Mouse (Mus musculus) liver, postnatal 0 days (tissue): ENCODE results near the gene Kalrn. TPM values are rescaled to one million over a fixed set of nuclear protein-coding genes. Genes with fewer than 3 reads are reported as not detected.

ENCODE experiments used
- ATAC-seq: fragments of 200-750 bp; cut with Nextera tagmentation; 2 replicates; pipeline ENCODE4 v1.8.0; 2017; ENCODE audit warnings: mild to moderate bottlenecking, moderate library complexity
- DNase-seq: peaks from one replicate; pipeline ENCODE4 v3.0.0-alpha.2; 2016
- H3K27ac ChIP-seq: fragments of 300-500 bp; sonication (generic); 2 replicates; pipeline ENCODE4 v1.5.1; 2014; ENCODE audit warnings: antibody characterized with exemption, moderate library complexity, mild to moderate bottlenecking, low read depth
- H3K27me3 ChIP-seq: fragments of 300-500 bp; sonication (generic); 2 replicates; pipeline ENCODE4 v1.6.1; 2014; ENCODE audit warnings: low read length, control low read depth, mixed read lengths; ENCODE audit not compliant: insufficient read depth
- H3K36me3 ChIP-seq: fragments of 300-500 bp; sonication (generic); replicated peaks from 2 replicates; pipeline ENCODE4 v1.6.1; 2014; ENCODE audit warnings: mild to moderate bottlenecking, control low read depth, low read length, moderate library complexity, mixed read lengths; ENCODE audit not compliant: insufficient read depth
- H3K4me1 ChIP-seq: fragments of 300-500 bp; sonication (generic); 2 replicates; pipeline ENCODE4 v1.6.1; 2014; ENCODE audit warnings: antibody characterized with exemption, mild to moderate bottlenecking, control low read depth; ENCODE audit not compliant: insufficient read depth
- H3K4me2 ChIP-seq: fragments of 300-500 bp; sonication (generic); 2 replicates; pipeline ENCODE4 v1.6.1; 2014; ENCODE audit warnings: low read depth, mild to moderate bottlenecking, low read length, moderate library complexity, mixed read lengths
- H3K4me3 ChIP-seq: fragments of 300-500 bp; sonication (generic); 2 replicates; pipeline ENCODE4 v1.5.1; 2014; ENCODE audit warnings: low read depth, low read length
- H3K9ac ChIP-seq: fragments of 300-500 bp; sonication (generic); replicated peaks from 2 replicates; pipeline ENCODE4 v1.6.1; 2014; ENCODE audit warnings: mild to moderate bottlenecking, moderate library complexity
- H3K9me3 ChIP-seq: fragments of 300-500 bp; sonication (generic); 2 replicates; pipeline ENCODE4 v1.6.1; 2016; ENCODE audit warnings: mild to moderate bottlenecking, control low read depth, low read length, mixed read lengths
- CTCF ChIP-seq: sonication (generic); IDR thresholded peaks from 2 replicates; pipeline ENCODE4 v1.5.1; 2016; ENCODE audit warnings: antibody characterized with exemption, low read depth
- EP300 ChIP-seq: IDR thresholded peaks from 2 replicates; pipeline ENCODE4 v1.6.1; 2016; ENCODE audit warnings: antibody characterized with exemption, low read depth, mild to moderate bottlenecking
- WGBS: fragments of 180-500 bp; shearing (Covaris S2); extraction: QIAGEN DNeasy Blood & Tissue Kit; methylation state at CpG from one replicate; pipeline ENCODE4 v1.1.7; 2014; ENCODE audit not compliant: insufficient replicate concordance; 5-methylcytosine and 5-hydroxymethylcytosine counted together
- polyA plus RNA-seq: library from polyadenylated mRNA; unstranded; fragments of >200 nt; fragmentation: Nextera tagmentation; extraction: Ambion mirVana; gene quantifications from 2 replicates; pipeline ENCODE4 v1.2.1, GENCODE M21; 2015

Gene Kalrn
- polyA plus RNA-seq, 1 experiment from 2014 or later = 16.7 TPM

- H3K4me1 ChIP-seq = no peaks in the 10 kb centered on the region
- no peak for TF ChIP-seq EP300
- TF ChIP-seq CTCF = no peak
- H3K36me3 ChIP-seq = no peaks in the 10 kb centered on the region
- no peaks in the 10 kb centered on the region for H3K27me3 ChIP-seq
- no peak overlapping the region for H3K27ac ChIP-seq
- no peaks in the 10 kb centered on the region for H3K9me3 ChIP-seq
- WGBS = 16% methylated on average over 3 of the region's 3 CpGs
- no peak for ATAC-seq
- no peak overlapping the region for H3K9ac ChIP-seq
- DNase-seq = no peak
- no peak overlapping the region for H3K4me3 ChIP-seq
- H3K4me2 ChIP-seq = no peak overlapping the region
Measured at GRCm38 (mm10) chr16:34595294-34595693, 22.0 kb upstream of the Kalrn start.

- DNase-seq (no peak), ATAC-seq (no peak)
- no peak overlapping the region for H3K4me2 ChIP-seq
- H3K4me3 ChIP-seq = no peak overlapping the region
- H3K9ac ChIP-seq = no peak overlapping the region
- WGBS = 61% methylated on average over 8 of the region's 8 CpGs
- no peaks in the 10 kb centered on the region for H3K4me1 ChIP-seq
- no peak overlapping the region for H3K27ac ChIP-seq
- H3K36me3 ChIP-seq = no peaks in the 10 kb centered on the region
- no peaks in the 10 kb centered on the region for H3K9me3 ChIP-seq
- H3K27me3 ChIP-seq = no peaks in the 10 kb centered on the region
- TF ChIP-seq CTCF (no peak), EP300 (no peak)
Measured at GRCm38 (mm10) chr16:34594597-34595262, 21.4 kb upstream of the Kalrn start.

GRCm38 (mm10) chr16:34592696-34593095 lies 19.4 kb upstream of the Kalrn start:
- Histone ChIP-seq H3K27me3 (no peaks in the 10 kb centered on the region), H3K36me3 (no peaks in the 10 kb centered on the region), H3K4me1 (no peaks in the 10 kb centered on the region), H3K4me3 (no peak overlapping the region), H3K9ac (no peak overlapping the region), H3K9me3 (no peaks in the 10 kb centered on the region), H3K4me2 (no peak overlapping the region), H3K27ac (no peak overlapping the region)
- WGBS = 48% methylated on average over 2 of the region's 2 CpGs
- no peak for DNase-seq
- no peak for ATAC-seq
- TF ChIP-seq EP300 = no peak
- TF ChIP-seq CTCF = no peak

- 92% methylated on average over 1 of the region's 1 CpGs for WGBS
- Histone ChIP-seq H3K27me3 (no peaks in the 10 kb centered on the region), H3K4me3 (no peak overlapping the region), H3K9ac (no peak overlapping the region), H3K36me3 (no peaks in the 10 kb centered on the region), H3K4me1 (no peaks in the 10 kb centered on the region), H3K4me2 (no peak overlapping the region), H3K27ac (no peak overlapping the region), H3K9me3 (no peaks in the 10 kb centered on the region)
- DNase-seq (no peak), ATAC-seq (no peak)
- TF ChIP-seq CTCF (no peak), EP300 (no peak)
Measured at GRCm38 (mm10) chr16:34591934-34592333, 18.6 kb upstream of the Kalrn start.

GRCm38 (mm10) chr16:34579671-34580326 lies 6.5 kb upstream of the Kalrn start:
- ATAC-seq (no peak), DNase-seq (no peak)
- no peak overlapping the region for H3K27ac ChIP-seq
- 85% methylated on average over 4 of the region's 4 CpGs for WGBS
- no peak overlapping the region for H3K4me2 ChIP-seq
- H3K9me3 ChIP-seq = no peaks in the 10 kb centered on the region
- H3K4me3 ChIP-seq = no peak overlapping the region
- no peaks in the 10 kb centered on the region for H3K36me3 ChIP-seq
- no peak overlapping the region for H3K9ac ChIP-seq
- TF ChIP-seq CTCF (no peak), EP300 (no peak)
- H3K27me3 ChIP-seq = peaks cover 6% of the 10 kb centered on the region
- H3K4me1 ChIP-seq = no peaks in the 10 kb centered on the region

- 0 out of 2 replicates have a peak, but pooled peaks cover 2% of the 10 kb centered on the region for H3K4me1 ChIP-seq
- peak overlapping the region; percentile 75 for H3K4me2 ChIP-seq
- peak overlapping the region; percentile 50 for H3K4me3 ChIP-seq
- no peak for TF ChIP-seq CTCF
- TF ChIP-seq EP300 = no peak
- H3K27ac ChIP-seq = no peak overlapping the region; the same call in 1 of the 2 replicates
- WGBS = 3% methylated on average over 21 of the region's 42 CpGs
- H3K36me3 ChIP-seq = no peaks in the 10 kb centered on the region
- H3K9ac ChIP-seq = peak overlapping the region; percentile 45; the same call in 1 of the 2 replicates
- DNase-seq (no peak), ATAC-seq (peak; percentile 63)
- no peaks in the 10 kb centered on the region for H3K9me3 ChIP-seq
- peaks cover 51% of the 10 kb centered on the region for H3K27me3 ChIP-seq
Measured at GRCm38 (mm10) chr16:34573856-34574491, 642 bp upstream of the Kalrn start.
